ENCODE assay signal across 16 mouse cellular contexts in the genomic region with DNA sequence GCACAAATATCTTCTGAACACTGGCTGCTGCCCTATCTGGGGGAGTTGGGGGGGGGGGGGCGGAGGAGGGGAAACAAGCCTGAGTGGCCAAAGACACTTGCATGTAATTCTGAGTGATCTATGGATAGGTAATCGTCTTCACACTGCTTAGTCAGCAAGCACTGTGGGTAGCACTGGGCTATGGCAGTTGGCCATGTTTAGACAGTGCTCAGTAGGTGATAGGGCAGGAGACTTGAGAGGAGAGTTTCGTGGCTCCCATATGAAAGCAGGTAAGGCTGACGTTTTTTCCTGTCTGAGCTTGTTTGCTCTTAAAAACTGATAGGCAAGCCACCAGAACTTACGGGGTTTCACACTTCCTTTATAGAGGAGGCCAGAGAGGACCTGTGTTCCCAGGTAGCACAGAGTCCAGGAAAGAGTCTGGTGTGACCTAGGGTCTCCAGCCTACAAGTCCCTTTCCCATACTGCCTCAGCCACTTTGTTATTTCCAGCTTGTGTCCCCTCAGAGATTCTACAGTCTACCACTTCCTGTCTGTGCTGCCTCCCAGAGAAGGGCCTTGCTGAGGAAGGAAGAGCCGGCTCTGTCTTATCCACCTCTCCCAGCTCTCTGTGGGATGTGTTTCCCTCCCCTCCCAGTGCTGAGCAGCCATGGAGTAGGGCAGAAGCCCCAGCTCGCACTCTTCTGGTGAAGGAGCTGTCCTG. TPM values are rescaled to one million over a fixed set of nuclear protein-coding genes. Genes with fewer than 3 reads are reported as not detected.
DNase-seq lines count a peak whose midpoint lies in the region; ATAC-seq and TF ChIP-seq lines count a peak whose summit lies in the region.
"Had no signal": no experiment of that assay in that cellular context is flagged by ENCODE, and none has a peak within 500 bp of the region (broad histone marks: within the 10 kb centered on the region; RNA-seq: fewer than 3 reads in every experiment).

No protein-coding gene starts in this region.

- H3K9ac ChIP-seq in intestine, embryonic 15.5 days, result no peak overlapping the region
- no peak overlapping the region for H3K9ac ChIP-seq in intestine, postnatal 0 days (ENCODE audit: low read depth, low read length)
- no peak overlapping the region for H3K9ac ChIP-seq in liver, embryonic 13.5 days
- H3K9ac ChIP-seq: heart, embryonic 13.5 days had no signal

- H3K4me3 ChIP-seq in intestine, embryonic 15.5 days (replicated peaks), result no peak overlapping the region
- H3K4me3 ChIP-seq in intestine, postnatal 0 days (ENCODE audit: low read depth, low read length), result no peak overlapping the region
- H3K4me3 ChIP-seq in liver, embryonic 13.5 days (replicated peaks), result no peak overlapping the region
- H3K4me3 ChIP-seq: heart, embryonic 13.5 days had no signal

- H3K4me1 ChIP-seq in intestine, embryonic 15.5 days (replicated peaks), result no peaks in the 10 kb centered on the region
- H3K4me1 ChIP-seq in intestine, postnatal 0 days (replicated peaks; ENCODE audit: control insufficient read depth, insufficient read depth, low read length), result no peaks in the 10 kb centered on the region
- H3K4me1 ChIP-seq in liver, embryonic 13.5 days (replicated peaks), result peaks cover 41% of the 10 kb centered on the region
- H3K4me1 ChIP-seq: heart, embryonic 13.5 days had no signal

- no peak overlapping the region for H3K4me2 ChIP-seq in intestine, embryonic 15.5 days (replicated peaks)
- no peak overlapping the region for H3K4me2 ChIP-seq in intestine, postnatal 0 days (replicated peaks; ENCODE audit: low read depth)
- H3K4me2 ChIP-seq in liver, embryonic 13.5 days, result no peak overlapping the region
- H3K4me2 ChIP-seq: heart, embryonic 13.5 days had no signal

- 75% methylated on average over 7 of the region's 7 CpGs for WGBS in intestine, embryonic 15.5 days
- 73% methylated on average over 7 of the region's 7 CpGs for WGBS in intestine, postnatal 0 days
- WGBS in liver, embryonic 13.5 days (ENCODE audit: insufficient replicate concordance), result 23% methylated on average over 7 of the region's 7 CpGs

- peak; percentile 41; the same call in 1 of the 2 replicates for ATAC-seq in intestine, embryonic 15.5 days
- ATAC-seq in intestine, postnatal 0 days, result no peak
- no peak for ATAC-seq in liver, embryonic 13.5 days (ENCODE audit: low read depth)
- ATAC-seq: forebrain, embryonic 14.5 days; hindbrain, embryonic 16.5 days; Patski had no signal

- DNase-seq in thymus, postnatal 0 days (ENCODE audit: low spot score), result peak; percentile 30
- DNase-seq in thymus, postnatal 25 days, result no peak
- no peak for DNase-seq in liver, embryonic 13.5 days
- no peak for DNase-seq in cerebellum, adult 9-10 months
- DNase-seq in cerebellum, adult 8-10 months, result no peak
- DNase-seq in T-cell, adult 2 months (ENCODE audit: low spot score), result no peak
- DNase-seq: adrenal gland, adult 8-10 months; gastrocnemius, postnatal 14 days; right cerebral cortex, postnatal 25 days had no signal

- H3K9me3 ChIP-seq in intestine, embryonic 15.5 days, result no peaks in the 10 kb centered on the region
- no peaks in the 10 kb centered on the region for H3K9me3 ChIP-seq in intestine, postnatal 0 days (ENCODE audit: control insufficient read depth)
- no peaks in the 10 kb centered on the region for H3K9me3 ChIP-seq in liver, embryonic 13.5 days (replicated peaks)
- H3K9me3 ChIP-seq: heart, embryonic 13.5 days had no signal

- TF ChIP-seq CTCF in intestine, postnatal 0 days (IDR thresholded peaks at IDR 0.05; ENCODE audit: low read depth), result no peak

- no peaks in the 10 kb centered on the region for H3K27me3 ChIP-seq in intestine, embryonic 15.5 days (replicated peaks)
- H3K27me3 ChIP-seq in intestine, postnatal 0 days (replicated peaks; ENCODE audit: control insufficient read depth, insufficient read depth, low read length), result no peaks in the 10 kb centered on the region
- H3K27me3 ChIP-seq in liver, embryonic 13.5 days, result no peaks in the 10 kb centered on the region
- H3K27me3 ChIP-seq: heart, embryonic 13.5 days; Patski had no signal

- H3K27ac ChIP-seq in intestine, embryonic 15.5 days, result no peak overlapping the region
- no peak overlapping the region for H3K27ac ChIP-seq in intestine, postnatal 0 days (ENCODE audit: low read depth, low read length)
- H3K27ac ChIP-seq in liver, embryonic 13.5 days, result peak overlapping the region; percentile 35; the same call in 1 of the 2 replicates
- H3K27ac ChIP-seq: heart, embryonic 13.5 days; macrophage had no signal

- peaks cover 13% of the 10 kb centered on the region for H3K36me3 ChIP-seq in intestine, embryonic 15.5 days
- H3K36me3 ChIP-seq in intestine, postnatal 0 days (ENCODE audit: control insufficient read depth, insufficient read depth), result peaks cover 41% of the 10 kb centered on the region; the same call in 1 of the 2 replicates
- peaks cover 28% of the 10 kb centered on the region for H3K36me3 ChIP-seq in liver, embryonic 13.5 days

RNA-seq across cellular contexts. Expression of a gene that starts 7.5 kb away (rescaled TPM):
- polyA plus RNA-seq in intestine, embryonic 15.5 days (2015; fragmentation: Nextera tagmentation; extraction: Ambion mirVana), result 33.9 and 42.3 TPM in 2 replicates
- 27.9 and 28.5 TPM in 2 replicates for polyA plus RNA-seq in intestine, postnatal 0 days (2015; fragmentation: Nextera tagmentation; extraction: Ambion mirVana)
- 25.5 and 27.3 TPM in 2 replicates for polyA plus RNA-seq in thymus, postnatal 0 days (2015; fragmentation: Nextera tagmentation; extraction: Ambion mirVana)
- 11.4 and 12.2 TPM in 2 replicates for polyA plus RNA-seq in liver, embryonic 13.5 days (2015; fragmentation: Nextera tagmentation; extraction: Ambion mirVana)

RNA-seq across cellular contexts. Expression of a gene that starts 29.9 kb away (rescaled TPM):
- polyA plus RNA-seq in intestine, embryonic 15.5 days (2015; fragmentation: Nextera tagmentation; extraction: Ambion mirVana), result 86.0 TPM in 2 replicates
- 82.3 and 91.7 TPM in 2 replicates for polyA plus RNA-seq in intestine, postnatal 0 days (2015; fragmentation: Nextera tagmentation; extraction: Ambion mirVana)
- polyA plus RNA-seq in thymus, postnatal 0 days (2015; fragmentation: Nextera tagmentation; extraction: Ambion mirVana), result 44.4 and 45.8 TPM in 2 replicates
- polyA plus RNA-seq in liver, embryonic 13.5 days (2015; fragmentation: Nextera tagmentation; extraction: Ambion mirVana), result 26.7 and 31.2 TPM in 2 replicates
